Mouse (Mus musculus): ENCODE data around the gene Olfr295.

GRCm38 (mm10) chr7:86616543-86616942 is 32.9 kb downstream of the Olfr295 start, which contains the start of gene Olfr294:
- TF ChIP-seq GATA1 (IDR thresholded peaks at IDR 0.05; ENCODE audit: borderline replicate concordance, low read length) (no peak), FLI1 (IDR thresholded peaks at IDR 0.05; ENCODE audit: low read length) (no peak)
